Mouse (Mus musculus) lung, adult 18-20 months (tissue): Measurements from ENCODE around the gene Rac3.
"Not testable (repeated sequence)": the region's sequence is repeated elsewhere in the genome, so short reads cannot be mapped to it uniquely, and the experiment has no call there.

ENCODE experiments used
- DNase-seq, 2 experiments: peaks; one replicate each; pipeline ENCODE4 v3.0.0; 2022; ENCODE audit warnings: mixed read lengths in 2 of 2

The Rac3 gene

DNA sequence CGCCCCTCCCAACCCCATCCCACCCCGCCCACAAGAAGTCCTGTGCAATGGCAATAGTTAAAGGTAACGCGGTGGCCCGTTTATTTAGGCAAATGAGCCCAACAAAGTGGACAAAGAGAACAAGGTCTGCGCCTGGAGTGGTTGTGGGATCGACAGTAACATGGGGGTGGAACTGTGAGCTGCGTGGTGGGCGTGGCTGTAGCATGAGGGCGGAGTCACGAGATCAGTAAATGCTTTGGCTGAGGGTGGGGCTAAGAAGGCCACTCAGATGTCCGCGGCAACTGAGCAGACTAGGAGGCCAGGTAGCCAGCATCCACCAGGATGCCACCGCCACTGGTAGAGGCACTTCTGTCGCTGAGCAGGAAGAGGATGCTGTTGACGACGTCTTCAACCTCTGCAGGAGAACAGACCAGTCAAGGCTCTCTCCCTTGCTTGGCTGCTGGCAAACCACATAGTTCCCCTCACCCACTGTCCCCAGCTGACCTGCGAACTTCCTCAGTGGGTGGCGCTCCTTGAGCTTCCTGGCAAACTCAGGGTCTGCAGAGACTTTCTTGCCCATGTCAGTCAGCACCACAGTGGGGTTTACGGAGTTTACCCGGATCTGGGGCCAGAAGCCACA, 8.3 kb downstream of the Rac3 start:
- DNase-seq, result peak; percentile 85 to 87

DNA sequence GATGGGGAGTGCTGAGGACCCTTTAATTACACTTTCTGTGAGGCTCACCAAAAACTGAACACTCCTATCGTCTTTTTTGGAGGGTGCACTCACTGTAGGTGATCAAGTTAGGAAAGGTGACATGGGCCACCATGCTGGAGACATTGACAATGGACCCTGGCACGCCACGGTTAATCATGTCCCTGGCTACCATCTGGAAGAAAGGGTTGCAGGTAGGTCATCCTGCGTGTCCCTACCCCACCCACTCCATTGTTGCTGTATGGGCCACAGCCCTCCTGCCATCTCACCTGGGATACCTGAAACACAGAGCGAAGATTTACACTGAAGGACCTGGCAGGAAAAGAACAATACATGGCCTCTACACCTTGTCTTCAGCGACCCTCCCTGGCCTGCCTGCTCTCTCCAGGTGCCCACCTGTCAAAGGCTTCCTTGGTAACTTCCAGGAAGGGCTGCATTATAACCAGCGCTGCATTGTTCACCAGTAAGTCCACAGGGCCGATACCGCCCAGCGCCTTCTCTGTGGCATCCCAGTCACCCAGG, 9.1 kb downstream of the Rac3 start:
- no peak for DNase-seq

DNA sequence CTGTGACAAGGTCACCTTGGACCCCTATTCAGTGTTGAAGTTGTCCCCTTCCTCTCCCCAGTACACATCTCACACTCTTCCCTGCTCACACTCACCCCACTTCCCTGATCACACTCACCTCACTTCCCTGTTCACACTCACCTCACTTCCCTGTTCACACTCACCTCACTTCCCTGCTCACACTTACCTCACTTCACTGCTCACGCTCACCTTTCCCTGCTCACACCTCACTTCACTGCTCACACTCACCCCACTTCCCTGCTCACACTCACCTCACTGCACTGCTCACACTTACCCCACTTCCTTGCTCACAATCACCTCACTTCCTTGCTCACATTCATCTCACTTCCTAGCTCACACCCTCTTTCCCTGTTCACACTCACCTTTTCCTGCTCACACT, 10.1 kb downstream of the Rac3 start:
- no peak for DNase-seq

GRCm38 (mm10) chr11:120731858-120732680, 10.8 kb downstream of the Rac3 start, which contains the start of gene Cbr2:
TSS of gene Cbr2 (minus strand) at chr11:120732114.
- DNase-seq, result peak; percentile 77 to 86

- peak; percentile 87 to 90 for DNase-seq
Observed at GRCm38 (mm10) chr11:120733521-120733920, 12.3 kb downstream of the Rac3 start.

DNA sequence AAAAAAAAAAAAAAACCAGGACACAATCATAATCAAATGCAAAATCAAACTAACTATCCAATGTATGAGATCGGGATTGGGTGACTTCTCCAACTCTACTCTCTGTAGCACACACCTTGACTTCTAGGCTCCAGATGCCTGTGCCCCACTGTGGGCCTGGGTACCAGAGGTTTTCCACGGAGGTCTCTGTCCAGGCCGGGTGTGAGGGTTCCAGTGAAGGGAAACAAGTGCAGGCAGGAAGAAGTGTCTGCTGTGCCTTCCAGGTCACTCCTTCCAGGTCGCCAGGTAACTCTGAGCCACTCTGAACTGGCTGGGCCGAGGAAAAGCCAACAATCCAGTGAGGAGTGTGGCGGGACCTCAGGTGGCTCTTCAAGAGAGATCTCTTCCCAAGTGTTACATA, 15.2 kb downstream of the Rac3 start:
- peak in 1 of 2 experiments; percentile 7 for DNase-seq

DNA sequence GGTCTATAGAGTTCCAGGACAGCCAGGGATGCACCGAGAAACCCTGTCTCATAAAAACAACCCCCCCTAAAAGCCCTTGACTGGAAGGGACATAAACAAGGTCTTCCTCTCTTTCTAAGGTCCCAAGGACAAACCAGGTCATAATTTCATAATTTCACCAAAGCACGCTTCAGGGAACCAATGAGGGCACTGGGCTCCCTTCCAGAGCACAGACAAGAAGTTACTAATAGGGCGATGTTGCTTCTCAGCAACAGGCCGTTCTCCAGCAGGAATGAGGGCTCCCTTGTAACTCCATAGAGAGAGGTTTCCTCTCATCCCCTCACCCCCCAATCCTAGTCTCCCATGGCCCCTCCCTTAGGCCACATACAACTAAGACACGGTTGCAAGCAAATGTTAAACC, 19.7 kb downstream of the Rac3 start:
- DNase-seq, result no peak

DNA sequence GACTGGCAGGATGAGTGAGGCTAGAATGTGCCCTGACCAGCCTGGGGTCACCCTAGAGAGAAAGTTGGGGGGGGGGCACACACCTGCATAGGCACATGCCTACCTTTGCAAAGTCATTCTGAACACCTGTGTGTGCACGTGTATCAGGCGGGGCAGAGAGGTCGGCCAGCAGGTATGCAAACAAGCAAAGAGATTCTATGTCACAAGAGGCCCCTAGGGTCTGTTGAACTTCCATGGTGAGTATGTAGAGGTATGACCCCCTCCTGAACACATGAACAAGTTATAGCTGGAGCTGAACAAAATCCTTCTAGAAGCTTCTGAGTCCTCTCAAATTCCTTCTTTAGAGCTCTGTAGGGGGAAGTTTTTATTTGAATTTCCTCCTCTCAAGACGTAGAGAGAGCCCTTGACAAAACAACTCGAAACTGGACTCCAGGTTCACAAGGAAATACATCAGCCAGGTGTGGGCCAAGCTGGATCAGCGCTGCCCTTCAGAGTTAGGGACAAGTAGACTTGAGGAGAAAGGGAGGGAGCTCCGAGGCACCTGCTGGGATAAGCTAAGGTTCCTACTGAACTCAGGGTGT, 22.9 kb downstream of the Rac3 start:
- DNase-seq, result peak; percentile 89 to 93

DNA sequence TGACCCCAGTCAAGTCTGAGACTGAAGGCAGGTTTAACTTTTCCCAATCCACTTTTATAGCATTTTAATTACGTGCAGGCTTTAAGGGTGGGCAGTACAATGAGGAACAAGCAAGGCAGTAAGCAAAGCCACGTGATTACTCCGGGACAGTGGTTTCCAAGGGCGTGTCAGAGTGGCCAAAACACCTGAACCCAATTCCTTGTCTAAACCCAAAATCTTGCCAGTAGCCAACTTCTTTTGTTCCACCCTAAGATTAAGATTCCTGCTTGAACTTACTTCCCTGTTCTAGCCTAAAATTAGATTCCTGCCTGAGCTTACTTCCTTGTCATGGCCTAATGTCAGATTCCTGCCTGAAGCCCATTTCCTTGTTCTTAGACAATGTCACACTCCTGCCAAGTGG, 26.7 kb downstream of the Rac3 start:
- peak; percentile 51 to 74 for DNase-seq

DNA sequence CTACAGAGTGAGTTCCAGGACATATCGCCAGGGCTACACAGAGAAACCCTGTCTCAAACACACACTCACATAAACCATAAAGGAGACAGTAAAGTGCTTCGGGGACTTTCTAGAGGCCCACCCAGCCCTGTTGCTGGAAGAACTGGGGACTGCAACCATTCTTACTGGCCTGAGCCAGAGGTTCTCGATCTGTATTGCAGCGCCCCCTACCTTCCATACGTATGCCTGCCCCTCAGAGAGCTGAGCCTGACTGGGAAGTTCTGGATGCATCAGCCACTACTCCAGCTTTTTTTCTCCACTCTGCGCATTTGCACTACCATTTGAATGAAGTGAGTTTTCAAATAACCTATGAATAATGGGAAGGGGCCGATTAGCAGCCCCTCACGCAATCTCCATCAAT, 28.2 kb downstream of the Rac3 start:
- peak; percentile 60 to 71 for DNase-seq

- no peak for DNase-seq
Observed at GRCm38 (mm10) chr11:120751606-120752005, 30.3 kb downstream of the Rac3 start.

GRCm38 (mm10) chr11:120760236-120760635, 39.0 kb downstream of the Rac3 start:
- DNase-seq, result no peak

DNA sequence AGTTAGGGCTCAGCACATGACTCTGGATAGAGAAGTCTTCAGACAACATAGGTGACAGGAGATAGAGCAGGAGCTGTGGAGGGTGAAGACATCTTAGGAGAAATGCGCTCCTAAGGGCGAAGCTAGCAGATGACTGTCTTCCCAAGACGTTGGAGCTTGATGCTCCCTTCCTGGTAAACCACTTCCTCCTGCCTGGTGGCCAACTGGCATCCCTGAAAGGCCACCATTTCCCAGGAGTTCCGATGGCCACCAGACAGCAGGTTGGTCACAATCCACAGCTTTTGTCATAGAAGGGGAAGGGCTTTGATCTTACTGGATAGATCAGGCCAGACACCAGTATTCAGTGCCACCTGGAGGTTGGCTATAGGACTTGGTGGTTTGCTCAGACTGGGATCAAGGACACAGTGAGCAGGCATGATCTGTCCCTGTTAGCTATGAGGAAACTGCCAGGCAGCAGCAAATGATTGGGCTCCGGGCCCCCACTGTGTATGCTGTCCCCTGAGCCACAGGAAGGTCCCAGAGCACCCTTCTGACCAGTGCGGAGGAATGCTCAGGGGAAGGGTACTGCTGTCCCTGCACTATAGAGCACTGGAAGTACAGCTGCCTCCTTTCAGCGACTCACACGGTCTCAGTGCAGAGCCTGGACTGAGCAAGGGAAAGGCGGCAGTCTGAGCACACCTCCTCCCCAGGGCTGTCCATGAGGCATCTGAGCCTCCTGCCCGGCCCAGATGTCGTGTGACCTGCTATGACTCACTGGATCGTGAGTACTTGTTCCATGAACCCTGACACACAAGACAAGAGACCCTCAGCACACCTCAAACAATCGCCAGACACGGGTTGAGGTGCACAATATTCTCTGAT, 40.8 kb downstream of the Rac3 start:
- DNase-seq, result no peak

DNA sequence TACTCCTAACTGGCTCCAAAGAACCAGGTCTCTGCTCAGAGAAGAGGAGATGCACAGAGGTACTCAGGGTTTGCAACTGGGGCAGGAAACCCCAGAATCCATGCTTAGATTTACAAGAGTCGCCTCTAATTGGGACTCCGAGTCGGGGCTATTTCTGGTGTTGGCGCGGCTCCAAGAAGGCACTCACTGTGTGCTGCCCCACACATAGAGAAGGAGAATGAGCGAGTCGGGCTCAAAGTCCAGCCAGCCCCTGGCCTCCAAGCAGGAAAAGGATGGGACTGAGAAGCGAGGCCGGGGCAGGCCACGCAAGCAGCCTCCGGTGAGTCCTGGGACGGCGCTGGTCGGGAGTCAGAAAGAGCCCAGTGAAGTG, 41.4 kb downstream of the Rac3 start, which contains the start of gene Hmga1b:
Hmga1b (plus strand) TSS at position 123 of the 370 bp plus-strand sequence.
- DNase-seq, result not testable (repeated sequence)

- DNase-seq, result not testable (repeated sequence)
Observed at GRCm38 (mm10) chr11:120763121-120763999, 42.1 kb downstream of the Rac3 start.

DNA sequence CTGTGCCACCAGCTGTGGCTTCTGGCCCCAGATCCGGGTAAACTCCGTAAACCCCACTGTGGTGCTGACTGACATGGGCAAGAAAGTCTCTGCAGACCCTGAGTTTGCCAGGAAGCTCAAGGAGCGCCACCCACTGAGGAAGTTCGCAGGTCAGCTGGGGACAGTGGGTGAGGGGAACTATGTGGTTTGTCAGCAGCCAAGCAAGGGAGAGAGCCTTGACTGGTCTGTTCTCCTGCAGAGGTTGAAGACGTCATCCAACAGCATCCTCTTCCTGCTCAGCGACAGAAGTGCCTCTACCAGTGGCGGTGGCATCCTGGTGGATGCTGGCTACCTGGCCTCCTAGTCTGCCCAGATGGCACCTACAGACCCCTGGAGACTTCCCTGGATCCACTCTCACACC, 45.8 kb downstream of the Rac3 start:
- DNase-seq, result not testable (repeated sequence)

- DNase-seq, result peak in 1 of 2 experiments; percentile 56
Observed at GRCm38 (mm10) chr11:120768206-120768605, 46.9 kb downstream of the Rac3 start.

GRCm38 (mm10) chr11:120772749-120773148, 51.5 kb downstream of the Rac3 start:
- no peak for DNase-seq
